Mouse (Mus musculus): Measurements from ENCODE around the gene Slit3. TPM values are rescaled to one million over a fixed set of nuclear protein-coding genes. Genes with fewer than 3 reads are reported as not detected.

The Slit3 gene
- total and polyA plus RNA-seq, 3 experiments: 0.76 TPM; not detected in 2

DNA sequence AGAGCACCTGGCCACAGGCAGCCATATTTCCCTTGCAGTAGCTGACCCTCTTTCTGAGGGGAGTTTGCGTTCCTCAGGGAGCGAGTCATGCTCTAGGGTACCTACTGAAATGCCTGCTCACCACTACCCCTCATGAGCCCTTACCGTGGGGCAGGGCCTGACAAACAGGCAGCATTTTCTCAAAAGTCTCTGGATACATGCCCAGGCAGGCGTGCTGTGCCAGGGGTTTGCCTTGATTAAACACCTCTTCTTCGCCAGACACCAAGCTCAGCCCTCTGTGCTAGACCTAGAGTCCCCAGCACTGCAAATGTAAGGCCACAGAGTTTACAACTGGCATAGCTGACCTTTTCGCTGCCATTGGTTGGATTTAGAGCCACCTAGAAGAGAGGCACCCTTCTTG, 345.7 kb downstream of the Slit3 start:
- H3K4me1 ChIP-seq (ENCODE audit: insufficient read depth, low read depth, low read length): no peaks in the 10 kb centered on the region
- H3K4me3 ChIP-seq (ENCODE audit: low read depth, low read length): no peak overlapping the region
- H3K27me3 ChIP-seq (ENCODE audit: insufficient read depth, low read length): no peaks in the 10 kb centered on the region
- TF ChIP-seq GATA1 (IDR thresholded peaks at IDR 0.05; ENCODE audit: borderline replicate concordance, low read length) (no peak), TAL1 (conservative IDR thresholded peaks at IDR 0.05; ENCODE audit: low read depth, low read length) (no peak), GATA2 (IDR thresholded peaks at IDR 0.05; ENCODE audit: borderline replicate concordance, low read depth, low read length) (no peak), POLR2AphosphoS5 (IDR thresholded peaks at IDR 0.05; ENCODE audit: insufficient replicate concordance, low read depth, low read length) (no peak), CTCF (IDR thresholded peaks at IDR 0.05; ENCODE audit: low read depth, low read length) (no peak)
- no peak for DNase-seq (ENCODE audit: low spot score)
- no peaks in the 10 kb centered on the region for H3K36me3 ChIP-seq (replicated peaks)
- ATAC-seq (ENCODE audit: extremely low read depth, insufficient number of reproducible peaks, low FRiP score, poor library complexity, severe bottlenecking): no peak
- H3K9me3 ChIP-seq (replicated peaks): peaks cover 78% of the 10 kb centered on the region

DNA sequence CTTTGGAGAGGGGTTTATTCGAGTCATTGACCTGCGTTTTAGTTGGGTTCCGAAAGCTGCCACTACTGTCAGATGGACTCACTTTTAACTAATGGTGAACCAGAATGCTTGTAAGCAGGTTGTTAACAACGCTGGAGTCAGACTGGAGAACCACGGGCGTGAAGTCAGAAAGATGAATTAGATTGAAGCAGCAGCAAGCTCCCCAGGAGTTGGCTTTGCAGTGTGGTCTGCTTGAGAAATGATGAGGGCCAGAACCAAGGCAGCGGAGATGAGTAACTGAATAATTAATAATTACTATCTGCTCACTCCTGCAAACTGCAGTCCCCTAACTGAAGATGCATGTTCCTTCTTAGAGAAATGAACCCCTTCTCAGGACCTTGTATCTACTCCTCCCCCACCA, 347.8 kb downstream of the Slit3 start:
- Histone ChIP-seq H3K27me3 (ENCODE audit: insufficient read depth, low read length) (no peaks in the 10 kb centered on the region), H3K4me1 (ENCODE audit: insufficient read depth, low read depth, low read length) (no peaks in the 10 kb centered on the region), H3K4me3 (ENCODE audit: low read depth, low read length) (no peak overlapping the region), H3K36me3 (replicated peaks) (no peaks in the 10 kb centered on the region), H3K9me3 (replicated peaks) (peaks cover 77% of the 10 kb centered on the region)
- TF ChIP-seq POLR2AphosphoS5 (IDR thresholded peaks at IDR 0.05; ENCODE audit: insufficient replicate concordance, low read depth, low read length) (no peak), TAL1 (conservative IDR thresholded peaks at IDR 0.05; ENCODE audit: low read depth, low read length) (no peak), CTCF (IDR thresholded peaks at IDR 0.05; ENCODE audit: low read depth, low read length) (no peak), GATA1 (IDR thresholded peaks at IDR 0.05; ENCODE audit: borderline replicate concordance, low read length) (no peak), GATA2 (IDR thresholded peaks at IDR 0.05; ENCODE audit: borderline replicate concordance, low read depth, low read length) (no peak)
- ATAC-seq (ENCODE audit: extremely low read depth, insufficient number of reproducible peaks, low FRiP score, poor library complexity, severe bottlenecking) (no peak), DNase-seq (ENCODE audit: low spot score) (no peak)

DNA sequence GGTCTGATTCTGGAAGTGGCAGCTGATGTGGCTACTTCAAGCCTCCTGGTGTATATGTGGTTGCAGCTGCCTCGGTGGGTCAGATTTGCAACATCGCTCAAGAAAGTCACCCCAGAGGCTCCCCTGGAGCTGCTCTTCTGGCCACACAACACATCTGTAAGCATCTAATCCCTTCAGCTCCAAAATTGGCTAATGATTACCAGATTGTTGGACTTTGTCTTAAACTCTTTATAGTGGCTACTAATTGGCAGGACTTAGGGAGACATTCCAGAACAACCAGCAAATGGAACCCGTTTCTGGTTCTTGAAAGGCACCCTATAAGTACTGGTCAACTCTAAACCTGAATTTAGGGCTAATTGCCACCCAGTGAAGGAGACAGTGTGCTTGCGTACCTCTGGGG, 348.9 kb downstream of the Slit3 start:
- TF ChIP-seq CTCF (IDR thresholded peaks at IDR 0.05; ENCODE audit: low read depth, low read length) (no peak), GATA1 (IDR thresholded peaks at IDR 0.05; ENCODE audit: borderline replicate concordance, low read length) (no peak), TAL1 (conservative IDR thresholded peaks at IDR 0.05; ENCODE audit: low read depth, low read length) (no peak), GATA2 (IDR thresholded peaks at IDR 0.05; ENCODE audit: borderline replicate concordance, low read depth, low read length) (no peak), POLR2AphosphoS5 (IDR thresholded peaks at IDR 0.05; ENCODE audit: insufficient replicate concordance, low read depth, low read length) (no peak)
- DNase-seq (ENCODE audit: low spot score): no peak
- no peaks in the 10 kb centered on the region for H3K36me3 ChIP-seq (replicated peaks)
- no peak overlapping the region for H3K4me3 ChIP-seq (ENCODE audit: low read depth, low read length)
- ATAC-seq (ENCODE audit: extremely low read depth, insufficient number of reproducible peaks, low FRiP score, poor library complexity, severe bottlenecking): no peak
- no peaks in the 10 kb centered on the region for H3K27me3 ChIP-seq (ENCODE audit: insufficient read depth, low read length)
- H3K4me1 ChIP-seq (ENCODE audit: insufficient read depth, low read depth, low read length): no peaks in the 10 kb centered on the region
- peaks cover 72% of the 10 kb centered on the region for H3K9me3 ChIP-seq (replicated peaks)

GRCm38 (mm10) chr11:35470853-35471252, 349.8 kb downstream of the Slit3 start:
- TF ChIP-seq GATA1 (IDR thresholded peaks at IDR 0.05; ENCODE audit: borderline replicate concordance, low read length): no peak
- no peak for TF ChIP-seq POLR2AphosphoS5 (IDR thresholded peaks at IDR 0.05; ENCODE audit: insufficient replicate concordance, low read depth, low read length)
- TF ChIP-seq CTCF (IDR thresholded peaks at IDR 0.05; ENCODE audit: low read depth, low read length): no peak
- no peak for TF ChIP-seq TAL1 (conservative IDR thresholded peaks at IDR 0.05; ENCODE audit: low read depth, low read length)
- TF ChIP-seq GATA2 (IDR thresholded peaks at IDR 0.05; ENCODE audit: borderline replicate concordance, low read depth, low read length): no peak
- ATAC-seq (ENCODE audit: extremely low read depth, insufficient number of reproducible peaks, low FRiP score, poor library complexity, severe bottlenecking) (no peak), DNase-seq (ENCODE audit: low spot score) (no peak)
- Histone ChIP-seq H3K36me3 (replicated peaks) (no peaks in the 10 kb centered on the region), H3K9me3 (replicated peaks) (peaks cover 69% of the 10 kb centered on the region), H3K27me3 (ENCODE audit: insufficient read depth, low read length) (no peaks in the 10 kb centered on the region), H3K4me3 (ENCODE audit: low read depth, low read length) (no peak overlapping the region), H3K4me1 (ENCODE audit: insufficient read depth, low read depth, low read length) (no peaks in the 10 kb centered on the region)

DNA sequence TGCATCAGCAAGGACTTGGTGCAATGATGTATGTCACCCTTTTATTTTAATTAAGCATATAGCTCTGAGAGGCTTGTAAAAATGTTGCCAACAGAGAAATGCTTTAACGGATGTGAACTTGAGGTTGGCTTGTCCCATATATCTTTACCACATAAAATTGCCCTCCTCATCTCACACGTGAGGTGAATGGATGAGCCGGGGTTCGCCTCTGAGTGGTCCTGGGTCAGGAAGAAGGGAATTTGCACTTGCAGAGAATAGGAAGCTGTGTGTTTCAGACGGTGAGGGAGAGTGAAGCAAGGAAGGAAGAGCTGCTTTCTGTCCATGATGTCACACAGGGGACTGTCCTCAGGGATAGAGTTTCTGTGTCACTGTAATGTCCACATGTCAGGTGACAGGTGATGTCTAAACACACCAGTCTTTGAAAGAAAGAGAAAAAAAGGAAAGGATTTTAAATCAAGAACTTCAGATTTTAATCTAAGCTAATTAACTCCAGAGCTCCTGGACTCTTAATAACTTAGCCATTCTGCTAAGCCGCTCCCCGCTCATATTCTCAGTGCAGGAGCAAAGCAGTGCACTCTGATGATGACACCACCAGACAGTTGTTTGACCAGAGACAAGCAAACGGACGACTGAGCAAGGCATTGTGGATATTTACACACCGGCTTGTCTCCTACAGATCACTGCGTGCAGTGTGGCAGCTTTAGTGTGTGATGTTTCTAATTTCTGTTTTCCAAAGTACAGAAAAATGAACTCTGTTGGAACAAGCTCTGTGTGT, 352.0 kb downstream of the Slit3 start:
- H3K4me1 ChIP-seq (ENCODE audit: insufficient read depth, low read depth, low read length): no peaks in the 10 kb centered on the region
- no peak for TF ChIP-seq POLR2AphosphoS5 (IDR thresholded peaks at IDR 0.05; ENCODE audit: insufficient replicate concordance, low read depth, low read length)
- TF ChIP-seq GATA1 (IDR thresholded peaks at IDR 0.05; ENCODE audit: borderline replicate concordance, low read length): no peak
- TF ChIP-seq CTCF (IDR thresholded peaks at IDR 0.05; ENCODE audit: low read depth, low read length): no peak
- no peak for TF ChIP-seq TAL1 (conservative IDR thresholded peaks at IDR 0.05; ENCODE audit: low read depth, low read length)
- no peak for TF ChIP-seq GATA2 (IDR thresholded peaks at IDR 0.05; ENCODE audit: borderline replicate concordance, low read depth, low read length)
- H3K27me3 ChIP-seq (ENCODE audit: insufficient read depth, low read length): no peaks in the 10 kb centered on the region
- DNase-seq (ENCODE audit: low spot score) (no peak), ATAC-seq (ENCODE audit: extremely low read depth, insufficient number of reproducible peaks, low FRiP score, poor library complexity, severe bottlenecking) (no peak)
- H3K9me3 ChIP-seq (replicated peaks): peaks cover 61% of the 10 kb centered on the region
- no peaks in the 10 kb centered on the region for H3K36me3 ChIP-seq (replicated peaks)
- H3K4me3 ChIP-seq (ENCODE audit: low read depth, low read length): no peak overlapping the region

- no peak overlapping the region for H3K4me3 ChIP-seq (ENCODE audit: low read depth, low read length)
Observed at GRCm38 (mm10) chr11:35473617-35473996, 352.6 kb downstream of the Slit3 start.

More at GRCm38 (mm10) chr11:35473617-35473996, 352.6 kb downstream of the Slit3 start:
- TF ChIP-seq CTCF (IDR thresholded peaks at IDR 0.05; ENCODE audit: low read depth, low read length) (no peak), GATA1 (IDR thresholded peaks at IDR 0.05; ENCODE audit: borderline replicate concordance, low read length) (no peak), GATA2 (IDR thresholded peaks at IDR 0.05; ENCODE audit: borderline replicate concordance, low read depth, low read length) (no peak), POLR2AphosphoS5 (IDR thresholded peaks at IDR 0.05; ENCODE audit: insufficient replicate concordance, low read depth, low read length) (no peak), TAL1 (conservative IDR thresholded peaks at IDR 0.05; ENCODE audit: low read depth, low read length) (no peak)
- H3K27me3 ChIP-seq (ENCODE audit: insufficient read depth, low read length): no peaks in the 10 kb centered on the region
- no peaks in the 10 kb centered on the region for H3K4me1 ChIP-seq (ENCODE audit: insufficient read depth, low read depth, low read length)
- H3K36me3 ChIP-seq (replicated peaks): no peaks in the 10 kb centered on the region
- ATAC-seq (ENCODE audit: extremely low read depth, insufficient number of reproducible peaks, low FRiP score, poor library complexity, severe bottlenecking) (no peak), DNase-seq (ENCODE audit: low spot score) (no peak)
- H3K9me3 ChIP-seq (replicated peaks): peaks cover 58% of the 10 kb centered on the region

Data from G1E (cell line).